Mouse (Mus musculus) CH12.LX (cell line): ENCODE data around the gene Olfr726. TPM values are rescaled to one million over a fixed set of nuclear protein-coding genes. Genes with fewer than 3 reads are reported as not detected.

Experiments
- DNase-seq: peaks from one replicate; pipeline ENCODE4 v3.0.0-alpha.2; 2013; ENCODE audit errors: extremely low read depth
- H3K27ac ChIP-seq: 2 replicates; pipeline ENCODE4 v1.5.1; 2012; ENCODE audit warnings: low read depth, mild to moderate bottlenecking, control low read depth, moderate library complexity; ENCODE audit not compliant: insufficient read depth
- H3K27me3 ChIP-seq: replicated peaks from 2 replicates; pipeline ENCODE3; 2012; ENCODE audit warnings: inconsistent platforms
- H3K36me3 ChIP-seq, 2 experiments: replicated peaks in 1 of 2; 2 replicates each; pipeline versions ENCODE3 to v1.6.1; 2012; ENCODE audit warnings: inconsistent platforms in 1 of 2, low read length in 1 of 2, mild to moderate bottlenecking in 1 of 2, mixed read lengths in 1 of 2, moderate library complexity in 1 of 2; ENCODE audit not compliant: control insufficient read depth in 1 of 2, insufficient read depth in 1 of 2
- H3K4me1 ChIP-seq, 2 experiments: 2 replicates each; pipeline ENCODE4 v1.6.1; 2012; ENCODE audit warnings: inconsistent platforms in 1 of 2, moderate library complexity in 1 of 2; ENCODE audit not compliant: insufficient read depth in 2 of 2, control insufficient read depth in 1 of 2
- H3K4me2 ChIP-seq: 2 replicates; pipeline ENCODE4 v1.6.1; 2012; ENCODE audit warnings: low read depth, mild to moderate bottlenecking, control low read depth; ENCODE audit not compliant: poor library complexity, insufficient read depth, severe bottlenecking
- H3K4me3 ChIP-seq, 3 experiments: fragments of 150-350 bp in 1 of 3; sonication (generic) in 1 of 3; replicated peaks in 1 of 3; 2 replicates each; pipeline versions ENCODE3 to v1.5.1; 2011 to 2012; ENCODE audit warnings: low read depth in 2 of 3, low read length in 2 of 3, mild to moderate bottlenecking in 2 of 3, moderate library complexity in 2 of 3, control low read depth in 1 of 3, improper control_type of control experiment in 1 of 3, inconsistent platforms in 1 of 3, mixed read lengths in 1 of 3; ENCODE audit not compliant: poor library complexity in 1 of 3
- H3K79me2 ChIP-seq: replicated peaks from 2 replicates; pipeline ENCODE4 v1.6.1; 2012; ENCODE audit warnings: mild to moderate bottlenecking, moderate library complexity; ENCODE audit not compliant: control insufficient read depth, poor library complexity, insufficient read depth, severe bottlenecking; ENCODE audit errors: extremely low read depth
- H3K9ac ChIP-seq: 2 replicates; pipeline ENCODE4 v1.6.1; 2012; ENCODE audit warnings: low read depth, mild to moderate bottlenecking, control low read depth, moderate library complexity; ENCODE audit not compliant: insufficient read depth
- H3K9me3 ChIP-seq: replicated peaks from 2 replicates; pipeline ENCODE3; 2012; ENCODE audit warnings: low read length, inconsistent platforms, mixed read lengths
- BHLHE40 ChIP-seq: IDR thresholded peaks from 2 replicates; pipeline ENCODE4 v1.6.1; 2011; ENCODE audit warnings: mild to moderate bottlenecking, low read depth, low read length, improper control_type of control experiment
- CHD1 ChIP-seq: IDR thresholded peaks from 2 replicates; pipeline ENCODE4 v1.6.1; 2012; ENCODE audit warnings: low read depth, low read length, improper control_type of control experiment, inconsistent platforms
- CTCF ChIP-seq, 2 experiments: IDR thresholded peaks in 1 of 2; conservative IDR thresholded peaks in 1 of 2; 2 replicates each; pipeline ENCODE4 v1.5.1; 2011 to 2012; ENCODE audit warnings: low read depth in 2 of 2, low read length in 2 of 2, improper control_type of control experiment in 1 of 2, inconsistent platforms in 1 of 2, mild to moderate bottlenecking in 1 of 2, moderate library complexity in 1 of 2
- E2F4 ChIP-seq: IDR thresholded peaks from 2 replicates; pipeline ENCODE4 v1.6.1; 2011; ENCODE audit warnings: low read depth, low read length, improper control_type of control experiment; ENCODE audit not compliant: insufficient replicate concordance
- ELF1 ChIP-seq: IDR thresholded peaks from 2 replicates; pipeline ENCODE4 v1.6.1; 2014; ENCODE audit warnings: low read depth, mild to moderate bottlenecking, inconsistent platforms, low read length, improper control_type of control experiment
- IRF4 ChIP-seq: IDR thresholded peaks from 2 replicates; pipeline ENCODE4 v1.6.1; 2014; ENCODE audit warnings: low read depth, mild to moderate bottlenecking, inconsistent platforms, low read length, improper control_type of control experiment
- MAFK ChIP-seq: IDR thresholded peaks from 2 replicates; pipeline ENCODE4 v1.6.1; 2011; ENCODE audit warnings: low read length, improper control_type of control experiment; ENCODE audit not compliant: insufficient replicate concordance
- MAX ChIP-seq: IDR thresholded peaks from 2 replicates; pipeline ENCODE4 v1.6.1; 2011; ENCODE audit warnings: low read length, improper control_type of control experiment
- MAZ ChIP-seq: IDR thresholded peaks from 2 replicates; pipeline ENCODE4 v1.6.1; 2012; ENCODE audit warnings: low read depth, mild to moderate bottlenecking, inconsistent platforms, low read length, improper control_type of control experiment, moderate library complexity
- MEF2A ChIP-seq: IDR thresholded peaks from 2 replicates; pipeline ENCODE4 v1.6.1; 2014; ENCODE audit warnings: low read depth, mild to moderate bottlenecking, inconsistent platforms, low read length, improper control_type of control experiment, borderline replicate concordance
- NELFE ChIP-seq: IDR thresholded peaks from 2 replicates; pipeline ENCODE4 v1.6.1; 2011; ENCODE audit warnings: low read depth, low read length, improper control_type of control experiment
- NRF1 ChIP-seq: IDR thresholded peaks from 2 replicates; pipeline ENCODE4 v1.6.1; 2014; ENCODE audit warnings: low read depth, mild to moderate bottlenecking, inconsistent platforms, low read length, improper control_type of control experiment, moderate library complexity
- POLR2A ChIP-seq: IDR thresholded peaks from 2 replicates; pipeline ENCODE4 v1.6.1; 2011; ENCODE audit warnings: low read depth, mild to moderate bottlenecking, improper control_type of control experiment, low read length
- RAD21 ChIP-seq: IDR thresholded peaks from 2 replicates; pipeline ENCODE4 v1.6.1; 2011; ENCODE audit warnings: low read depth, mild to moderate bottlenecking, low read length, improper control_type of control experiment, moderate library complexity
- SIN3A ChIP-seq: IDR thresholded peaks from 2 replicates; pipeline ENCODE4 v1.6.1; 2012; ENCODE audit warnings: low read length, improper control_type of control experiment, inconsistent platforms
- SMC3 ChIP-seq: IDR thresholded peaks from 2 replicates; pipeline ENCODE4 v1.6.1; 2011; ENCODE audit warnings: low read depth, low read length, improper control_type of control experiment
- TBP ChIP-seq: conservative IDR thresholded peaks from 2 replicates; pipeline ENCODE4 v1.6.1; 2011; ENCODE audit warnings: low read depth, low read length, improper control_type of control experiment
- TCF12 ChIP-seq: IDR thresholded peaks from 2 replicates; pipeline ENCODE4 v1.6.1; 2014; ENCODE audit warnings: low read depth, mild to moderate bottlenecking, inconsistent platforms, low read length, improper control_type of control experiment
- UBTF ChIP-seq: IDR thresholded peaks from 2 replicates; pipeline ENCODE4 v1.6.1; 2012; ENCODE audit warnings: low read depth, mild to moderate bottlenecking, inconsistent platforms, low read length, improper control_type of control experiment, moderate library complexity
- USF1 ChIP-seq: IDR thresholded peaks from 2 replicates; pipeline ENCODE4 v1.6.1; 2014; ENCODE audit warnings: low read depth, mild to moderate bottlenecking, inconsistent platforms, low read length, improper control_type of control experiment
- USF2 ChIP-seq: conservative IDR thresholded peaks from 2 replicates; pipeline ENCODE4 v1.6.1; 2011; ENCODE audit warnings: low read depth, low read length, improper control_type of control experiment
- ZMIZ1 ChIP-seq: IDR thresholded peaks from 2 replicates; pipeline ENCODE4 v1.6.1; 2012; ENCODE audit warnings: low read depth, mild to moderate bottlenecking, inconsistent platforms, low read length, improper control_type of control experiment
- ZNF384 ChIP-seq: IDR thresholded peaks from 2 replicates; pipeline ENCODE4 v1.6.1; 2012; ENCODE audit warnings: low read depth, low read length, improper control_type of control experiment, inconsistent platforms
- dilution Hi-C: fragments of 300-500 bp; cut with MboI; formaldehyde crosslinking; loops from 2 replicates; pipeline ENCODE4 v1.14.3; 2020; ENCODE audit warnings: low sequenced_read_pairs; ENCODE audit not compliant: extremely low pct_unique_long_range_greater_than_20kb, extremely low pct_ligation_motif_present
- in situ Hi-C: fragments of 300-500 bp; cut with MboI; formaldehyde crosslinking; loops from 3 replicates; pipeline ENCODE4 v1.14.3; 2019; ENCODE audit warnings: low sequenced_read_pairs, low pct_ligation_motif_present, low pct_unique_long_range_greater_than_20kb, mixed read lengths
- polyA plus RNA-seq: library from polyadenylated mRNA; unstranded; fragments of >175 nt; gene quantifications from 2 replicates; pipeline ENCODE4 v1.2.1, GENCODE M21; 2012; ENCODE audit warnings: low read depth; ENCODE audit not compliant: insufficient read length
- total RNA-seq, 2 experiments: library from RNA; depleted of rRNA; stranded (reverse); fragments of 300-350 nt in 1 of 2; fragments of >200 nt in 1 of 2; gene quantifications; 2 replicates each; pipeline ENCODE4 v1.2.3; 2012 to 2014

The Olfr726 gene
- total and polyA plus RNA-seq, 3 experiments = not detected

DNA sequence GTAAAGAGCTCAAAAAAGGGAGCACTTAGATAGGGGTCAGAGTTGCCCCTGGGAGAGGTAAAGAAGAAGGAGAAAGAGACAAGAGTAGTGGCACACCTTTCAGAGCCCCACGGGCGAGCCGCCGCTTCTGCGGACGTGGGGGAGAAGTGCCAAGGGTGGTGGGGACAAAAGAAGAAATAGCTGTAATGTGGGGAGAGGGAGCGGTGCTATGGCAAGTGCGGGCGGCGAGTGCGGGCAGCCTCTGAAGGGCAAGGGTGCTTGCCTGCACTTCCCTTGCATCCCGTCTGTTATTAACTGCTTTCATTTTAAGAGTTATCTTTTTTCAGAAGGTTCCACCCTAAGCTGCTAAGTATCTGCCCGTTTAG is 29.2 kb downstream of the Olfr726 start:
- no peak overlapping the region for H3K27ac ChIP-seq
- no peaks in the 10 kb centered on the region for H3K36me3 ChIP-seq
- H3K9ac ChIP-seq = no peak overlapping the region
- in situ Hi-C loops (no loop called here), dilution Hi-C loops (no loop called here)
- no peaks in the 10 kb centered on the region for H3K4me1 ChIP-seq
- H3K4me3 ChIP-seq = no peak overlapping the region
- no peaks in the 10 kb centered on the region for H3K79me2 ChIP-seq
- DNase-seq = no peak
- H3K9me3 ChIP-seq = peaks cover 9% of the 10 kb centered on the region
- no peak overlapping the region for H3K4me2 ChIP-seq
- H3K27me3 ChIP-seq = no peaks in the 10 kb centered on the region
- TF ChIP-seq TBP (no peak), SMC3 (no peak), RAD21 (no peak), NELFE (no peak), SIN3A (no peak), ZMIZ1 (no peak)

DNA sequence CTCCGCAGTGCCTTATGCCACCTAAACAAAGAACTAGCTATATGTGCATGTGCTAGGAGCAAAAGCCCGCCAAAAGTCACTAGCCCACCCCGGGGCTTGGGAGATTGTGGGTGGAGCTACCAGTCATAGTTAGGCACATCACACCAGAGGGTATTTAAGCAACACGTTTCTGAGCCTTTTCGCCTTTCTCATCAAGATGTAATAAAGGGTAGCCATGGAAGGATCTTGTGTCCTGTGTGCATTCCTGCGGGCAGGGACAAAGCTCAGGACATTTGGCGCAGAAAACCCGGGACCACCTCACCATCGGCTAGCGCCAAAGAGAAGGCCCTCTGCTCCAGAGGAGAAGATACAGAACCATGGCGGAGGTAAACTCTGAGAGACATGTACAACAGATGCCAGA is 29.6 kb downstream of the Olfr726 start:
- in situ Hi-C loops = no loop called here
- Histone ChIP-seq H3K4me2 (no peak overlapping the region), H3K27me3 (no peaks in the 10 kb centered on the region), H3K4me1 (no peaks in the 10 kb centered on the region), H3K4me3 (no peak overlapping the region), H3K9ac (no peak overlapping the region), H3K27ac (no peak overlapping the region), H3K9me3 (peaks cover 9% of the 10 kb centered on the region), H3K36me3 (no peaks in the 10 kb centered on the region), H3K79me2 (no peaks in the 10 kb centered on the region)
- no peak for TF ChIP-seq NELFE
- no peak for TF ChIP-seq CTCF (conservative IDR thresholded peaks at IDR 0.05 in 1 of 2, IDR thresholded peaks at IDR 0.05 in 1 of 2; ENCODE audit: low read depth in 2 of 2, low read length in 2 of 2)
- no peak for TF ChIP-seq TCF12
- no peak for TF ChIP-seq UBTF
- no peak for TF ChIP-seq USF2
- TF ChIP-seq MEF2A = no peak
- TF ChIP-seq E2F4 = no peak
- TF ChIP-seq MAZ = no peak
- no peak for TF ChIP-seq NRF1
- TF ChIP-seq ELF1 = no peak
- no peak for TF ChIP-seq RAD21
- TF ChIP-seq SIN3A = no peak
- TF ChIP-seq BHLHE40 = no peak
- no peak for TF ChIP-seq CHD1
- TF ChIP-seq MAFK = no peak
- no peak for TF ChIP-seq ZNF384
- no peak for TF ChIP-seq IRF4
- no peak for TF ChIP-seq POLR2A
- no peak for TF ChIP-seq USF1
- TF ChIP-seq MAX = no peak
- no peak for DNase-seq
- dilution Hi-C loops = no loop called here
